Mouse (Mus musculus) embryonic facial prominence, embryonic 11.5 days (tissue): Measurements from ENCODE around the gene Nrsn1. TPM values are rescaled to one million over a fixed set of nuclear protein-coding genes. Genes with fewer than 3 reads are reported as not detected.
A peak's percentile ranks its signal among the peaks of the same experiment; 100 is the strongest.

ENCODE experiments used
- ATAC-seq: fragments of 200-750 bp; cut with Nextera tagmentation; replicated peaks from 2 replicates; pipeline ENCODE4 v1.8.0; 2017; ENCODE audit warnings: low read depth; ENCODE audit not compliant: insufficient number of reproducible peaks, low FRiP score, low TSS enrichment
- DNase-seq: peaks from one replicate; pipeline ENCODE4 v3.0.0-alpha.2; 2015; ENCODE audit warnings: low spot score
- H3K27ac ChIP-seq: fragments of 300-500 bp; sonication (generic); replicated peaks from 2 replicates; pipeline ENCODE4 v1.5.1; 2014; ENCODE audit warnings: mild to moderate bottlenecking, low read depth, low read length, control low read depth
- H3K27me3 ChIP-seq: fragments of 300-500 bp; sonication (generic); 2 replicates; pipeline ENCODE4 v1.6.1; 2014; ENCODE audit warnings: mild to moderate bottlenecking, low read length, moderate library complexity, mixed read lengths; ENCODE audit not compliant: control insufficient read depth, insufficient read depth
- H3K36me3 ChIP-seq: fragments of 300-500 bp; sonication (generic); replicated peaks from 2 replicates; pipeline ENCODE4 v1.6.1; 2014; ENCODE audit warnings: low read depth, mild to moderate bottlenecking, low read length, moderate library complexity, mixed read lengths; ENCODE audit not compliant: control insufficient read depth, insufficient read depth
- H3K4me1 ChIP-seq: fragments of 300-500 bp; sonication (generic); 2 replicates; pipeline ENCODE4 v1.6.1; 2014; ENCODE audit warnings: low read length, mixed read lengths; ENCODE audit not compliant: control insufficient read depth, insufficient read depth
- H3K4me2 ChIP-seq: fragments of 300-500 bp; sonication (generic); 2 replicates; pipeline ENCODE4 v1.6.1; 2014; ENCODE audit warnings: low read depth, mild to moderate bottlenecking, control low read depth, low read length, moderate library complexity
- H3K4me3 ChIP-seq: fragments of 300-500 bp; sonication (generic); 2 replicates; pipeline ENCODE4 v1.5.1; 2014; ENCODE audit warnings: low read depth, low read length, control low read depth
- H3K9ac ChIP-seq: fragments of 300-500 bp; sonication (generic); replicated peaks from 2 replicates; pipeline ENCODE4 v1.6.1; 2014; ENCODE audit warnings: mild to moderate bottlenecking, control low read depth, low read length
- H3K9me3 ChIP-seq: fragments of 300-500 bp; sonication (generic); replicated peaks from 2 replicates; pipeline ENCODE4 v1.6.1; 2016; ENCODE audit warnings: mild to moderate bottlenecking, low read length, inconsistent platforms, mixed read lengths; ENCODE audit not compliant: control insufficient read depth
- WGBS: fragments of 180-500 bp; shearing (Covaris S2); extraction: QIAGEN DNeasy Blood & Tissue Kit; methylation state at CpG from one replicate; pipeline ENCODE4 v1.1.7; 2014; 5-methylcytosine and 5-hydroxymethylcytosine counted together
- polyA plus RNA-seq: library from polyadenylated mRNA; unstranded; fragments of >200 nt; fragmentation: Nextera tagmentation; extraction: Ambion mirVana; gene quantifications from 2 replicates; pipeline ENCODE4 v1.2.1, GENCODE M21; 2014

Gene Nrsn1
- polyA plus RNA-seq, 1 experiment from 2014 or later = 8.0 TPM

DNA sequence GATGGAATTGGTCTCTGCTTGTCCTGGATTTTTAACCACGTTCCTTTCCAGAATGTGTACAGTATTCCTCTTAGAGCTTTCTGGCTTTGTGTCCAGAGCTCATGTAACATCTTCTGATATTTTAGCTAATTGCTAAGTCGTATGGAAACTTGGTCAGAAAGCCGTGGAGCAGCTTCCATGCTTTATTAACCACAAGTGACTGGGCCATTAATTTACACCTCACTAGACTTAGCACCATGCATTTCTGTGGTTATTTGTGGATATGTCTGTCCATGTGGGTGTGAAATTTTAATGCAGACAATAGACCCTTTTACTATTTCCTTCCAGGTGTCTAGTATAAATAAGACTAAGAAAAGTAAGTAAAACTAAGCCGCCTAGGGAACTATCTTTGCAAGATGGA lies 7.6 kb downstream of the Nrsn1 start:
- DNase-seq (no peak), ATAC-seq (no peak)
- no peaks in the 10 kb centered on the region for H3K27me3 ChIP-seq
- H3K36me3 ChIP-seq = no peaks in the 10 kb centered on the region
- WGBS = 72% methylated on average over 4 of the region's 4 CpGs
- no peak overlapping the region for H3K4me2 ChIP-seq
- H3K4me1 ChIP-seq = no peaks in the 10 kb centered on the region
- no peak overlapping the region for H3K27ac ChIP-seq
- H3K9me3 ChIP-seq = no peaks in the 10 kb centered on the region
- no peak overlapping the region for H3K4me3 ChIP-seq
- no peak overlapping the region for H3K9ac ChIP-seq

GRCm38 (mm10) chr13:25257608-25258007 lies 12.7 kb downstream of the Nrsn1 start:
- Histone ChIP-seq H3K36me3 (no peaks in the 10 kb centered on the region), H3K27ac (no peak overlapping the region), H3K4me2 (no peak overlapping the region), H3K27me3 (no peaks in the 10 kb centered on the region), H3K4me3 (no peak overlapping the region), H3K9ac (no peak overlapping the region), H3K4me1 (no peaks in the 10 kb centered on the region), H3K9me3 (no peaks in the 10 kb centered on the region)
- WGBS = 81% methylated on average over 6 of the region's 6 CpGs
- no peak for DNase-seq
- ATAC-seq = no peak

DNA sequence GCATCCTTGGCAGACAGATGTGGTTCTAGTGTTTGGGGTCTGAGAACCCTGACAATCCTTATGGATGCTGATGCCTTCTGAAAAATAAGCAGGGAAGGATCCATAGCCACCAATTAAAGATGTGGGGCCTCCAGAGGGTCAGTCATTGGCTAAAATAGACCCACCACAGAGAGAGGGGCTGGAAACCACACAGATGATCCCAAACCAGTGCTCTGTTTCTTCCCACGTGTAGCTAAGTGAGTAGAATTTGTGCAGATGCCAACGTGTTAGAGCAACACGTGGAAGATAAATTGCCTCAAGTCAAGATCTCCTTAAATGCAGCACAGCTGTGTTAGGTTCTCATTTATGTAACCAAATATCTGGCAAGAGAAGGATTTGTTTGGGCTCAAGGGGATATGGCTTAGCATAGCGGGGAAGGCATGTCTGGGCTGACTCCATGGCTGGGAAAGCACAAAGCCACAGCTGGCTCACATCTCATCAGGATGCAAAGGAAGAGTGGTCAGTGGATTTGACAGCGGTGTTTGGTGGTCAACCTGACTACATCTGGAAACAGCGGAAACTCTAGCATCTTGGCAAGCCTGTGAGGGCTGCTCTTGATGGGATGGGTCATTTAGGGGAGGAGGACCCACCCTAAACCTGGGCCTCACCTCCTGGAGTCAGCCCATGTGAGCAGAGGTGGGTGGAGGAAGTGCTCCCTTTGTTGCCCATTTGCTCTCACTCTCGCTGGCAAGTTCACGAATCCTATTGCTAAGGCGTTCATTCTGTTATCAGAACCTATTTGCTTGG lies 15.6 kb downstream of the Nrsn1 start:
- no peak overlapping the region for H3K4me3 ChIP-seq
- H3K27ac ChIP-seq = no peak overlapping the region
- 63% methylated on average over 9 of the region's 9 CpGs for WGBS
- H3K9ac ChIP-seq = no peak overlapping the region
- no peaks in the 10 kb centered on the region for H3K36me3 ChIP-seq
- H3K4me1 ChIP-seq = no peaks in the 10 kb centered on the region
- no peak overlapping the region for H3K4me2 ChIP-seq
- no peak for ATAC-seq
- H3K27me3 ChIP-seq = no peaks in the 10 kb centered on the region
- peak; percentile 52 for DNase-seq
- H3K9me3 ChIP-seq = no peaks in the 10 kb centered on the region

DNA sequence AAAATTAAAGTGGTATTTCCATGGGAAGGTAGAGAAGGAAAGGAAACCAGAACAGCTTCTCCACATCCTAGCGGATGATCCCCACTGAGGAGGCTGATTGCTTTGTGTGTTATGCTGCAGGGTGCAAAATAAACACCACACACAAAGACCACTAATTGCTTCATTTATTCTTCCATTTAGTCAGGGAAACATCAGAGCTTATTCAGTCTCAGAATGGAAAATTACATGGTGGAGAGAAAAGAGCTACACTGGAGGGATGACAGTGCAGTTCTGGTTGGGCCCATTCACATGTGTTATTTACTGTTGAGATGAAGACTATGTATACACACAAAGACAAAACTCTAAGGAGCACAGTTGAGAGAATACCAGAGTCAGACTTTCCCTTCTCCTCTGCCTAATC lies 18.4 kb downstream of the Nrsn1 start:
- H3K27me3 ChIP-seq = no peaks in the 10 kb centered on the region
- ATAC-seq (no peak), DNase-seq (no peak)
- H3K9ac ChIP-seq = no peak overlapping the region
- no peaks in the 10 kb centered on the region for H3K4me1 ChIP-seq
- no peak overlapping the region for H3K4me2 ChIP-seq
- no peaks in the 10 kb centered on the region for H3K9me3 ChIP-seq
- H3K36me3 ChIP-seq = no peaks in the 10 kb centered on the region
- no peak overlapping the region for H3K27ac ChIP-seq
- WGBS = 58% methylated on average over 1 of the region's 1 CpGs
- no peak overlapping the region for H3K4me3 ChIP-seq

- Histone ChIP-seq H3K4me2 (no peak overlapping the region), H3K4me3 (no peak overlapping the region), H3K27me3 (no peaks in the 10 kb centered on the region), H3K36me3 (no peaks in the 10 kb centered on the region), H3K9me3 (no peaks in the 10 kb centered on the region), H3K9ac (no peak overlapping the region), H3K4me1 (no peaks in the 10 kb centered on the region), H3K27ac (no peak overlapping the region)
- 48% methylated on average over 5 of the region's 5 CpGs for WGBS
- no peak for ATAC-seq
- no peak for DNase-seq
Measured at GRCm38 (mm10) chr13:25220186-25220787, 50.0 kb downstream of the Nrsn1 start.

GRCm38 (mm10) chr13:25218394-25218793 lies 51.9 kb downstream of the Nrsn1 start:
- Histone ChIP-seq H3K9ac (no peak overlapping the region), H3K4me2 (no peak overlapping the region), H3K9me3 (no peaks in the 10 kb centered on the region), H3K27me3 (no peaks in the 10 kb centered on the region), H3K4me1 (no peaks in the 10 kb centered on the region), H3K4me3 (no peak overlapping the region), H3K36me3 (no peaks in the 10 kb centered on the region), H3K27ac (no peak overlapping the region)
- WGBS = 89% methylated on average over 1 of the region's 1 CpGs
- no peak for DNase-seq
- ATAC-seq = no peak

DNA sequence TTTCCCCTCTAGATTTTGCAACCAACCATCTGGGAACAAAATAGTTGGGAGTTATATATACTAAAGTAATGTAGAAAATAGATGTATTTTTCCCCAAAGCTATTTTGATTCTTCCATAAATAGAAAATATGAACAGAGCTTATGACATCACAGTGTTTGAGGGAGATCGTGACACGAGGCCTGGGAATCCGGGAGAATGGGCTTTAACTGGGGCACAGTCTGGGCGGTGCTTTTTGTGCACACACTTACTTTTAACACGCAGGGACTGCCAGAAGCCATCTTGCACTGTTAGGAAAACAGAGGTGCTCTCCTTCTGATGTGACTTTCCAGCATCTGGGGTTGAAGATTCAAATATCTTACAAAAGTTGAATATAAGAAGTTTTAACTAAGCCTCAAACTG lies 63.4 kb downstream of the Nrsn1 start:
- no peaks in the 10 kb centered on the region for H3K36me3 ChIP-seq
- no peaks in the 10 kb centered on the region for H3K27me3 ChIP-seq
- H3K27ac ChIP-seq = no peak overlapping the region
- no peaks in the 10 kb centered on the region for H3K9me3 ChIP-seq
- H3K4me2 ChIP-seq = no peak overlapping the region
- H3K9ac ChIP-seq = no peak overlapping the region
- no peak for ATAC-seq
- no peak overlapping the region for H3K4me3 ChIP-seq
- no peaks in the 10 kb centered on the region for H3K4me1 ChIP-seq
- no peak for DNase-seq
- WGBS = 94% methylated on average over 5 of the region's 5 CpGs
